Mouse (Mus musculus): ENCODE results near the gene Plaur. TPM values are rescaled to one million over a fixed set of nuclear protein-coding genes. Genes with fewer than 3 reads are reported as not detected.

The Plaur gene
- 1.1 and 1.3 TPM in 2 replicates for polyA plus RNA-seq (2016; fragmentation: Nextera tagmentation; extraction: Ambion mirVana)

- Histone ChIP-seq H3K4me3 (peak within 1 kb of the TSS; percentile 27), H3K9me3 (no peaks in the 10 kb centered on the region), H3K27me3 (ENCODE audit: poor library complexity, severe bottlenecking) (peaks cover 25% of the 10 kb centered on the region), H3K36me3 (replicated peaks) (no peaks in the 10 kb centered on the region), H3K4me1 (peaks cover 15% of the 10 kb centered on the region), H3K27ac (peak within 1 kb of the TSS; percentile 6; the same call in 1 of the 2 replicates)
- WGBS: 13% methylated on average over 27 of the region's 27 CpGs
- no peak for DNase-seq (ENCODE audit: extremely low spot score, low spot score)
These were observed at the start of gene Plaur for GRCm38 (mm10) chr7:24462388-24463319. Plaur (plus strand) TSS chr7:24462484.

GRCm38 (mm10) chr7:24413630-24414029, 48.7 kb upstream of the Plaur start:
- Histone ChIP-seq H3K36me3 (replicated peaks) (peaks cover 48% of the 10 kb centered on the region), H3K4me3 (no peak overlapping the region), H3K9me3 (no peaks in the 10 kb centered on the region), H3K27ac (no peak overlapping the region), H3K4me1 (0 out of 2 replicates have a peak, but pooled peaks cover 5% of the 10 kb centered on the region), H3K27me3 (ENCODE audit: poor library complexity, severe bottlenecking) (no peaks in the 10 kb centered on the region)
- DNase-seq (ENCODE audit: extremely low spot score, low spot score): no peak
- 87% methylated on average over 3 of the region's 3 CpGs for WGBS

- no peak overlapping the region for H3K4me3 ChIP-seq
- peaks cover 41% of the 10 kb centered on the region for H3K36me3 ChIP-seq (replicated peaks)
- no peak for DNase-seq (ENCODE audit: extremely low spot score, low spot score)
- WGBS: 90% methylated on average over 7 of the region's 7 CpGs
- H3K27ac ChIP-seq: no peak overlapping the region
- H3K27me3 ChIP-seq (ENCODE audit: poor library complexity, severe bottlenecking): no peaks in the 10 kb centered on the region
- H3K4me1 ChIP-seq: peaks cover 19% of the 10 kb centered on the region
- H3K9me3 ChIP-seq: no peaks in the 10 kb centered on the region
These were observed 47.0 kb upstream of the Plaur start for GRCm38 (mm10) chr7:24415261-24415660.

- Histone ChIP-seq H3K36me3 (replicated peaks) (peaks cover 52% of the 10 kb centered on the region), H3K27ac (peak overlapping the region; percentile 68), H3K4me3 (no peak overlapping the region), H3K9me3 (no peaks in the 10 kb centered on the region), H3K4me1 (peaks cover 29% of the 10 kb centered on the region), H3K27me3 (ENCODE audit: poor library complexity, severe bottlenecking) (no peaks in the 10 kb centered on the region)
- 56% methylated on average over 8 of the region's 8 CpGs for WGBS
- DNase-seq (ENCODE audit: extremely low spot score, low spot score): no peak
These were observed 42.7 kb upstream of the Plaur start for GRCm38 (mm10) chr7:24419579-24419978.

- H3K27ac ChIP-seq: 0 out of 2 replicates have a peak overlapping the region, but pooled peaks have one; percentile 45
- peaks cover 29% of the 10 kb centered on the region for H3K4me1 ChIP-seq
- 81% methylated on average over 7 of the region's 7 CpGs for WGBS
These were observed 40.6 kb upstream of the Plaur start for GRCm38 (mm10) chr7:24421648-24422047.

GRCm38 (mm10) chr7:24422251-24422650, 40.0 kb upstream of the Plaur start:
- 84% methylated on average over 8 of the region's 8 CpGs for WGBS
- no peak for DNase-seq (ENCODE audit: extremely low spot score, low spot score)
- no peak overlapping the region for H3K4me3 ChIP-seq
- no peaks in the 10 kb centered on the region for H3K27me3 ChIP-seq (ENCODE audit: poor library complexity, severe bottlenecking)
- no peaks in the 10 kb centered on the region for H3K9me3 ChIP-seq
- H3K36me3 ChIP-seq (replicated peaks): peaks cover 35% of the 10 kb centered on the region
- peaks cover 29% of the 10 kb centered on the region for H3K4me1 ChIP-seq
- H3K27ac ChIP-seq: no peak overlapping the region; the same call in 1 of the 2 replicates

More at GRCm38 (mm10) chr7:24421648-24422047, 40.6 kb upstream of the Plaur start:
- H3K9me3 ChIP-seq: no peaks in the 10 kb centered on the region
- H3K36me3 ChIP-seq (replicated peaks): peaks cover 41% of the 10 kb centered on the region
- DNase-seq (ENCODE audit: extremely low spot score, low spot score): no peak
- no peak overlapping the region for H3K4me3 ChIP-seq
- H3K27me3 ChIP-seq (ENCODE audit: poor library complexity, severe bottlenecking): no peaks in the 10 kb centered on the region

- 92% methylated on average over 15 of the region's 15 CpGs for WGBS
- H3K27ac ChIP-seq: no peak overlapping the region
- no peaks in the 10 kb centered on the region for H3K27me3 ChIP-seq (ENCODE audit: poor library complexity, severe bottlenecking)
- no peaks in the 10 kb centered on the region for H3K9me3 ChIP-seq
- H3K4me3 ChIP-seq: no peak overlapping the region
- no peak for DNase-seq (ENCODE audit: extremely low spot score, low spot score)
- H3K36me3 ChIP-seq (replicated peaks): peaks cover 34% of the 10 kb centered on the region
- H3K4me1 ChIP-seq: peaks cover 24% of the 10 kb centered on the region
These were observed 39.0 kb upstream of the Plaur start for GRCm38 (mm10) chr7:24423107-24423763.

- H3K4me1 ChIP-seq: peaks cover 21% of the 10 kb centered on the region
- H3K4me3 ChIP-seq: no peak overlapping the region
- no peak overlapping the region for H3K27ac ChIP-seq
- no peaks in the 10 kb centered on the region for H3K27me3 ChIP-seq (ENCODE audit: poor library complexity, severe bottlenecking)
- H3K36me3 ChIP-seq (replicated peaks): peaks cover 34% of the 10 kb centered on the region
- WGBS: 92% methylated on average over 12 of the region's 12 CpGs
- DNase-seq (ENCODE audit: extremely low spot score, low spot score): no peak
- H3K9me3 ChIP-seq: no peaks in the 10 kb centered on the region
These were observed 38.1 kb upstream of the Plaur start for GRCm38 (mm10) chr7:24423956-24424732.

GRCm38 (mm10) chr7:24425919-24426318, 36.4 kb upstream of the Plaur start:
- Histone ChIP-seq H3K9me3 (no peaks in the 10 kb centered on the region), H3K27me3 (ENCODE audit: poor library complexity, severe bottlenecking) (no peaks in the 10 kb centered on the region), H3K4me3 (no peak overlapping the region), H3K4me1 (peaks cover 8% of the 10 kb centered on the region), H3K36me3 (replicated peaks) (peaks cover 25% of the 10 kb centered on the region), H3K27ac (no peak overlapping the region)
- DNase-seq (ENCODE audit: extremely low spot score, low spot score): no peak
- WGBS: 86% methylated on average over 9 of the region's 9 CpGs

- WGBS: 91% methylated on average over 8 of the region's 8 CpGs
- H3K27me3 ChIP-seq (ENCODE audit: poor library complexity, severe bottlenecking): peaks cover 3% of the 10 kb centered on the region
- H3K36me3 ChIP-seq (replicated peaks): peaks cover 13% of the 10 kb centered on the region
- no peak overlapping the region for H3K27ac ChIP-seq
- no peak for DNase-seq (ENCODE audit: extremely low spot score, low spot score)
- H3K4me3 ChIP-seq: no peak overlapping the region
- H3K4me1 ChIP-seq: peaks cover 3% of the 10 kb centered on the region; the same call in 1 of the 2 replicates
- peaks cover 7% of the 10 kb centered on the region for H3K9me3 ChIP-seq
These were observed 35.1 kb upstream of the Plaur start for GRCm38 (mm10) chr7:24427168-24427567.

- Histone ChIP-seq H3K27ac (no peak overlapping the region), H3K36me3 (replicated peaks) (no peaks in the 10 kb centered on the region), H3K4me3 (no peak overlapping the region), H3K9me3 (peaks cover 20% of the 10 kb centered on the region), H3K27me3 (ENCODE audit: poor library complexity, severe bottlenecking) (peaks cover 18% of the 10 kb centered on the region), H3K4me1 (no peaks in the 10 kb centered on the region)
- WGBS: 89% methylated on average over 5 of the region's 5 CpGs
- DNase-seq (ENCODE audit: extremely low spot score, low spot score): no peak
These were observed 33.6 kb upstream of the Plaur start for GRCm38 (mm10) chr7:24428725-24429124.

- WGBS: 80% methylated on average over 16 of the region's 16 CpGs
- no peak overlapping the region for H3K4me3 ChIP-seq
- peaks cover 22% of the 10 kb centered on the region for H3K27me3 ChIP-seq (ENCODE audit: poor library complexity, severe bottlenecking)
- no peaks in the 10 kb centered on the region for H3K4me1 ChIP-seq
- no peaks in the 10 kb centered on the region for H3K36me3 ChIP-seq (replicated peaks)
- DNase-seq (ENCODE audit: extremely low spot score, low spot score): no peak
- H3K27ac ChIP-seq: no peak overlapping the region
- H3K9me3 ChIP-seq: peaks cover 20% of the 10 kb centered on the region
These were observed 32.7 kb upstream of the Plaur start for GRCm38 (mm10) chr7:24429413-24430112.
